Mouse (Mus musculus) E14TG2a.4 (cell line): ENCODE data around the gene Top2a.

ENCODE experiments used
- CTCF ChIP-seq: conservative IDR thresholded peaks from 2 replicates; pipeline ENCODE4 v1.5.1; 2014; ENCODE audit warnings: low read length
- NANOG ChIP-seq: IDR thresholded peaks from 2 replicates; pipeline ENCODE4 v1.6.1; 2014; ENCODE audit warnings: borderline replicate concordance, low read length, mixed read lengths
- POU5F1 ChIP-seq: IDR thresholded peaks from 2 replicates; pipeline ENCODE4 v1.6.1; 2014; ENCODE audit warnings: low read length, borderline replicate concordance

GRCm38 (mm10) chr11:99043632-99044031 lies 19.6 kb upstream of the Top2a start:
- TF ChIP-seq POU5F1: no peak
- TF ChIP-seq CTCF: no peak
- no peak for TF ChIP-seq NANOG
